Mouse (Mus musculus): Measurements from ENCODE around the gene Sertad4. TPM values are rescaled to one million over a fixed set of nuclear protein-coding genes. Genes with fewer than 3 reads are reported as not detected.

The Sertad4 gene
- total RNA-seq, 2 experiments from 2014 or later, result 27.3 to 30.3 TPM

GRCm38 (mm10) chr1:192822652-192823525 is 32.7 kb downstream of the Sertad4 start:
- intact Hi-C loops (cut with DNase I), result no loop called here
- DNase-seq (ENCODE audit: extremely low spot score in 1 of 2, low spot score in 2 of 2), result peak in 1 of 2 experiments; percentile 74

GRCm38 (mm10) chr1:192822309-192822651 is 33.3 kb downstream of the Sertad4 start:
- intact Hi-C loops (cut with DNase I), result no loop called here

GRCm38 (mm10) chr1:192818334-192818733 is 37.2 kb downstream of the Sertad4 start:
- no peak for DNase-seq (ENCODE audit: extremely low spot score in 1 of 2, low spot score in 2 of 2)
- intact Hi-C loops (cut with DNase I), result no loop called here

More at GRCm38 (mm10) chr1:192822309-192822651, 33.3 kb downstream of the Sertad4 start:
- DNase-seq (ENCODE audit: extremely low spot score in 1 of 2, low spot score in 2 of 2), result no peak

GRCm38 (mm10) chr1:192815789-192816188 is 39.8 kb downstream of the Sertad4 start:
- DNase-seq (ENCODE audit: extremely low spot score in 1 of 2, low spot score in 2 of 2), result no peak
- intact Hi-C loops (cut with DNase I), result no loop called here

- intact Hi-C loops (cut with DNase I), result no loop called here
- DNase-seq (ENCODE audit: extremely low spot score in 1 of 2, low spot score in 2 of 2), result no peak
Measured at GRCm38 (mm10) chr1:192814700-192815099, 40.9 kb downstream of the Sertad4 start.

- intact Hi-C loops (cut with DNase I), result no loop called here
- DNase-seq (ENCODE audit: extremely low spot score in 1 of 2, low spot score in 2 of 2), result no peak
Measured at GRCm38 (mm10) chr1:192812758-192813157, 42.8 kb downstream of the Sertad4 start.

GRCm38 (mm10) chr1:192812290-192812689 is 43.3 kb downstream of the Sertad4 start:
- intact Hi-C loops (cut with DNase I), result no loop called here
- no peak for DNase-seq (ENCODE audit: extremely low spot score in 1 of 2, low spot score in 2 of 2)

GRCm38 (mm10) chr1:192806168-192807157 is 49.1 kb downstream of the Sertad4 start:
- no peak for DNase-seq (ENCODE audit: extremely low spot score in 1 of 2, low spot score in 2 of 2)
- intact Hi-C loops (cut with DNase I), result no loop called here

- no peak for DNase-seq (ENCODE audit: extremely low spot score in 1 of 2, low spot score in 2 of 2)
- intact Hi-C loops (cut with DNase I), result no loop called here
Measured at GRCm38 (mm10) chr1:192800338-192800737, 55.2 kb downstream of the Sertad4 start.

- DNase-seq (ENCODE audit: extremely low spot score in 1 of 2, low spot score in 2 of 2), result no peak
- intact Hi-C loops (cut with DNase I), result no loop called here
Measured at GRCm38 (mm10) chr1:192799165-192799991, 56.2 kb downstream of the Sertad4 start.

GRCm38 (mm10) chr1:192798212-192799164 is 57.1 kb downstream of the Sertad4 start:
- no peak for DNase-seq (ENCODE audit: extremely low spot score in 1 of 2, low spot score in 2 of 2)
- intact Hi-C loops (cut with DNase I), result no loop called here

- no peak for DNase-seq (ENCODE audit: extremely low spot score in 1 of 2, low spot score in 2 of 2)
- intact Hi-C loops (cut with DNase I), result no loop called here
Measured at GRCm38 (mm10) chr1:192797011-192797274, 58.6 kb downstream of the Sertad4 start.

- DNase-seq (ENCODE audit: extremely low spot score in 1 of 2, low spot score in 2 of 2), result no peak
- intact Hi-C loops (cut with DNase I), result no loop called here
Measured at GRCm38 (mm10) chr1:192796201-192797010, 59.1 kb downstream of the Sertad4 start.

GRCm38 (mm10) chr1:192794957-192795745 is 60.4 kb downstream of the Sertad4 start:
- DNase-seq (ENCODE audit: extremely low spot score in 1 of 2, low spot score in 2 of 2), result no peak
- intact Hi-C loops (cut with DNase I), result no loop called here

Measured in left cerebral cortex, postnatal 10 days (tissue).